Mouse (Mus musculus) yolk sac, embryonic 10.5 days (tissue): ENCODE results near the gene Ephx1.
"Not testable (repeated sequence)": the region's sequence is repeated elsewhere in the genome, so short reads cannot be mapped to it uniquely, and the experiment has no call there.

ENCODE experiments used
- DNase-seq: peaks from one replicate; pipeline ENCODE4 v3.0.0-alpha.2; 2017; ENCODE audit warnings: low spot score

Ephx1 gene

GRCm38 (mm10) chr1:181020756-181021487, at the start of gene Ephx1:
Gene Ephx1, minus strand, starts transcription at chr1:181020904.
- no peak for DNase-seq

- no peak for DNase-seq
Observed at GRCm38 (mm10) chr1:181069671-181070070, 49.0 kb upstream of the Ephx1 start.

DNA sequence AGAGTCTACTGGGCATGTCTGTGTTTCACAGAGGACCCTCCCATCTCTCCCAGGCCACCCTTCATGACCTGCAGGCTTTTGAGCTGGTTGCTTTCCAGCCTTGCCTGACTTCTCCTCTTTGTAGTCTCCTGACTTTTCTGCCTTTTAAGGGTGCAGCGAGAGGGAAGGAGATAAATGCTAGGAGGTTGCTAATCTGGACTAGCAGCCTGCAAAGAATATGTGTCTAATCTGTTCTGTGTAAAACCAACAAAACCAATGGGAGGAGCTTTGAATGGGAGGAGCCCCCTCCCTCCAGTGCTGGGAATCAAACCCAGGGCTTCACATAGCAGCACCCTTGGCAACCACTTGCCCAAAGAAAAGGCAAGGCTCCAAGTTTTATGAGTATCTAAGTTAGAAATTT, 47.6 kb upstream of the Ephx1 start:
- DNase-seq: no peak

- no peak for DNase-seq
Observed at GRCm38 (mm10) chr1:181064648-181065047, 43.9 kb upstream of the Ephx1 start.

GRCm38 (mm10) chr1:181063991-181064390, 43.3 kb upstream of the Ephx1 start:
- no peak for DNase-seq

DNA sequence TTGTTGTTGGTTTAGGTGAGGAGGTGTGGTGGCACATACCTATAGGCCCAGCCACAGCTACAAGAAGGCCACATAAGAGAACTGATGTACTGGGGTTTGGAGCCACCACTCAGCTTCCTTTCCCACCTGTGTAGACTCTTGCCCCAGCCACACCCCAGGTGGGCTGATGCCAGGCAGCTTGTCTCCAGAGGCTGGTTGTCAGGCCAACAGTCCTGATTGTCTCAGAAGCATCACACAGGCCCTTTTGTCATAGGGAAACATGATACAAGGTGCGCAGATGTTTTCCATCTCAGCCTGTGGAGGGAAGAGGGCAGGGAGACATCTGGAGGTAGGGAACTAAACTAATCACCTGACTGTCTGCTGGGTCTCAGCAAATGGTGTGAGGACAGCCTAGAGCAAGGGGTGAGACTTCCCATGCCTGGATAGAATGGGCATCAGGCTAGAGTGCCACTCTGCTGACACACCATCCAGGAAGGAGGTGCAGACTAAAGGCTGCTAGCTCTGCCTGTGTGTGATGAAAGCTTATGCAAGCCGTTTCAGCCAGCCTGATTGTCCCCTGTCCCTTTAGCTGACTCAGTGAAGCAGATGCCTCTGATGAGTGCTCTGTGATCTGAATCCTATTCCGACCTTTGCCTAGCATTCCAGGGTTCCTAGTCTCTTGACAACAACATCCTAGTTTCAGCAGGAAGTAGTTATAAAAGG, 41.2 kb upstream of the Ephx1 start:
- no peak for DNase-seq

DNA sequence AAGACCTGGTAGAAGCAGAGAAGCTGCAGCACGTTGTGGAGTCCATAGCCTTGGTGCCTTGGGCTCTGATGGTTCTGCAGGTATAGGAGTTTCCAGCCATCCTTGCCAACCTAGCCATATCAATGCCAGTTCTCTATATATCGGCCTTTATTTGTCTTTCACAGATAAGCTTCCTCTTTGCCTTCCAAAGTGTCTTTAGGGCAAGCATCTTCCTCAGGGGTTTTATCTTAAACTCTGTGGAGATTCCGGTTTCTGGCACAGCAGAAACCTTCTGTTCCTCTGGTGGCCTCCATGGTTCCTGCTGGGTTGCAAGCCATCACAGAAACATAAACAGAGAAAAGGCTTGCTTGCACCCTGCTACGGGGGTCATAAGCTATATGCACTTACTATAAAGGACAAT, 32.2 kb upstream of the Ephx1 start:
- DNase-seq: no peak

GRCm38 (mm10) chr1:181050937-181051336, 30.2 kb upstream of the Ephx1 start, which contains the start of gene 9130409I23Rik:
Gene 9130409I23Rik, plus strand, starts transcription at chr1:181051237.
- no peak for DNase-seq

GRCm38 (mm10) chr1:181049328-181049842, 28.7 kb upstream of the Ephx1 start:
- DNase-seq: no peak

DNA sequence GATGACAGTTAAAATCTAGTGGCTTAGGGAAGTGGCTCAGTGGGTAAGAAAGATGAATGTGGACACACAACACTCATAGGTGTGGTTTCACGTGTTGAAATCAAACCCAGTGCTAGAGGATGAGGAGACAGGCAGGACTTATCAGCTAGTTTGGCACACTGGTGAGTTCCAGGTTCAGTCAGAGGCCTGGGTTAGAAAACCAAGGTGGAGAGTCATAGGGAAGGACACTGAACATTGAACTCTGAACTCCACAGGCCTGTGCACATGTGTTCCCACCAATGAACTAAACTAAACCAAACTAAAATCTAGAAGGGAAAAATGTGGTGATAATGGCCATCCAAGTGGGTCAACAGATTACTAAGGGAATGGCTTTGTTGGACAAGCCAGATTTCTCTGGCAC, 26.8 kb upstream of the Ephx1 start:
- DNase-seq: no peak

DNA sequence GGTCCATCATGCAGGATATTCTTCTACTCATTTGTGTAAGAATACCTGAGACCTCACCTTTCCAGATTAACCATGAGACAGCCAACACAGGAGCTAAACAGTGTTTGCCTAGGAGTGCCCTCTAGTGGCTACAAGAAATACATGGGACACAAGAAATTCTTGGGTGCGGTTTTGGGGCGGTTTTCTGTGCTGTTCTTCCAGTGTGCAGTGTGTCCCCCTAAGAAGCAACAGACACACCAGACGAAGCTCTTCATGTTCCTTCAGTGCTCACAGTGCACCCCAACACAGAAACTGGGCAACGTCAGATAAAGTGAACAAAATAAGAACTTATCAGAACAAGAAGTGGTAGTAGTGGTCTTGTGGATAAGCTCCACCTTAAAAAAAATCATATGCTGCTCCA, 18.9 kb upstream of the Ephx1 start:
- DNase-seq: peak; percentile 23

DNA sequence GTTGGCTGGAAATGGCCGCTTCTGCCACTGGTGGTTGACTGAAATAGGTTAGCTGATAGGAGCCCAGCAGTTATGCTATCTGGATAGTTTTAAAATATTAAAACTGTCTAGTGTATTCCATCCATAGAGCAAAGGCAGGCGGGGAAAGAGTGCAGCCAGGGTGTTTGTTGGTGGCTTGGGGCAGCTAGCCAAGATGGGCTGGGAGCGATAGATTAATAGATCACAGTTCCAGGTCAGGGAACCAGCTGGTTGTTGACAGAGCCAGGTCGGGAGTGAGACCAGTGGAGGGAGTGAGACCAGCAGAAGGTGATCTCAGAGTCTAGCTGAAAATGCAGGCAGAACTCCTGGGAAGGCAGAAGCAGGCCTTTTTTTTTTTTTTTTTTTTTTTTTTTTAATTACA, 16.9 kb upstream of the Ephx1 start:
- DNase-seq: no peak

DNA sequence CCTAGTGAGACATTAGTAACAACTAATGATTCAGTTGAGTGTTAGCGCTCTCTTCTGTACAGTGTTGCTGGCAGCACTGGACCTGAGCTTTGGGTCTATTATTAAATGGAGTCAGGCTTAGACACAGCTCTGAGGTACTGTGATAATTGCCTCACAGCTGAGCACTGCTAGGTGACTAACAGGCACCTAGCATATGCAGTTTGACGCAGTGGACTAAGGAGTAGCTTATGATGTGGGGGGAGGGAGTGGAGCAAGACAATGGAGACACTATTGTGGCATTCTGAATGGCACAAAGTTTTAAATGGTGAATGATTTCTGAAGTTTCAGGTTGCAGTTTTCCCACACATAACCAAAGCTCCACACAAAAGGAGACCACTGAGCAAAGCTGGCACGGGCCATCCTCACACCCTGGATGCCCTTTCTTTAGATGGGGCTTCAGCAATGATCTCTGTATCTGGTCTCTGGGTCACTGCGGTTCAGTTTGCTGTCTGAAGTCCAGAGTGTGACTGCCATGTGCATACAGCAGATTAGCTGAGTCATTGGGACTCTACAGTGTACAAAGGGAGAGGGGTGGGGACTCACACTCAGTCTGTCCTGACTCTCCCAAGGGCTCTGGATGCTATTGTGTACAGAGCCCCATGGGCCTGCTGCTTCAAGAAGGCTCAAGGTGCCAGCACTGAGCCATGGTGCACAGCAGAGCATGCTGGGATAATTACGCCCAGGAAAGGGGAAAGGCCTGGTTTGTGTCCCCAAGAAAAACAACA, 14.5 kb upstream of the Ephx1 start:
- DNase-seq: not testable (repeated sequence)

GRCm38 (mm10) chr1:181022265-181022664, 1.6 kb upstream of the Ephx1 start:
- DNase-seq: peak; percentile 37

- DNase-seq: no peak
Observed at GRCm38 (mm10) chr1:181021488-181021865, 773 bp upstream of the Ephx1 start.

DNA sequence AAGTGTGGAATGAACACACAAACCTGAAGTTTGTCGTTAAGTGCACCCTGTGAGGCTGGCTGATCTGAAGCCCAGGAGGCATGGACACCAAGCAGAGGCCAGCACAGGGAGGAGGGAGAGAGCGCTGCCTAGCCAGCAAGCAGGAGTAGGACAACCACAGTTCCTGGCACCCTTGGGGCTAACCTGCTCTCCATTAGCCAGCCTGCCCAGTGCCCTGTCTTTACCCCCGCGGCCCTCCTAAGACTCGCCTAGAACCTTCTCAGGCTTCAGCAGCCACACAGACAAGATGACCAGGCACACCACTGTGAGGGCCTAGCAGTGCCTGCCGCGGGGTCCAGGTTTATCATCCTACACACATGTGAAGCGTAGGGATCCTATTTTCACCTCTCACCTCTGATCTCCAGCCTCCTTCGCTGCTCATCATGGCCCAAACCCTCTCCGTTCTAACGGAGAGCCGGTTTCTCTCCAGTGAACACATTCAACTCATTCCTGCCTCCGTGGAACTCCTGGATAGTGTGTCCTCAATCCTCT, 2.7 kb downstream of the Ephx1 start:
- no peak for DNase-seq

- peak; percentile 81 for DNase-seq
Observed at GRCm38 (mm10) chr1:181017212-181017711, 3.4 kb downstream of the Ephx1 start.

GRCm38 (mm10) chr1:181016532-181017131, 4.1 kb downstream of the Ephx1 start:
- DNase-seq: peak; percentile 28

- no peak for DNase-seq
Observed at GRCm38 (mm10) chr1:181016045-181016444, 4.7 kb downstream of the Ephx1 start.

GRCm38 (mm10) chr1:181015558-181015957, 5.1 kb downstream of the Ephx1 start:
- DNase-seq: no peak

DNA sequence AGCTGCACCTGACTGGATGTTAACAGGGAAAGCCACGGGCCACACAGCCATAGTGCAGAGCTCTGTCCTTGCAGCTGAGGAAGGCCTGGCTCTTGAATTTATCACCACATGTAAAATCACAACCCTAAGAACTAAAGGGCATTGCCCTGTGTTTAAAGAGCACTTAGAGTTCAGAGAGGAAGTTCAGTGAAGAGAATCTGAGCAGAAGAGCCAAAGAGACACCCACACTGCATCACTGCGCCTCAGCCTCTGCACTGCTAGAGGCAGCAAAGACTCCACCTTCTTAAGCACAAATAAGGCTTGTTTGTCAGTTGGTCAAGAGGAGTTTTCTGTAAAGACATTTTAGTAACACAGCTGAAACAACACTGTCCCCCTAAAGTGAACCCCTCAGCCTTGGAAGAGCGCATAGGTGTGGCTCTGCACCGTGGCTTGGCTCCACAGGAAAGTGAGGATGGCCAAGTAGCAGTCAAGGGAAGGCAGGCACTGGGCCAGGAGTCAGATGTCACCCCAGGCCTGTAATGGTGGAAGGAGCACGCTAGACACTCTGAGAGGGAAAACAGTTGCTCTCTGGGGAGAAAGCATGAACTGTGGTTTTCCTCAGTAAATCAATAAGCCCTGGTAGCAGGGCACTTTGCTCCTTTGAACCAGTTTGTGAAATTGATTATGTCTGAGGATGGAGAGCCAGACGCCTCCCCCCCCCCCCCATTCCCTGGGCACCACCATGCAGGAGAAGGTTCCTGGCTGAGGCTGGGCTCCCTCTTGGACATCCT, 5.8 kb downstream of the Ephx1 start:
- no peak for DNase-seq
